Mouse (Mus musculus) testis, postnatal 14 days (tissue): ENCODE data around the gene Gm29644.
"Not testable (repeated sequence)": the region's sequence is repeated elsewhere in the genome, so short reads cannot be mapped to it uniquely, and the experiment has no call there.

Experiments used
- DNase-seq: peaks from one replicate; pipeline ENCODE4 v3.0.0; 2021; ENCODE audit warnings: low spot score

The Gm29644 gene

GRCm38 (mm10) chrY:70303187-70303586, at the start of gene Gm29644, which contains the start of gene Gm29423:
Gm29644 (minus strand) TSS chrY:70303343.
Gm29423 (minus strand) TSS chrY:70303287.
- not testable (repeated sequence) for DNase-seq

DNA sequence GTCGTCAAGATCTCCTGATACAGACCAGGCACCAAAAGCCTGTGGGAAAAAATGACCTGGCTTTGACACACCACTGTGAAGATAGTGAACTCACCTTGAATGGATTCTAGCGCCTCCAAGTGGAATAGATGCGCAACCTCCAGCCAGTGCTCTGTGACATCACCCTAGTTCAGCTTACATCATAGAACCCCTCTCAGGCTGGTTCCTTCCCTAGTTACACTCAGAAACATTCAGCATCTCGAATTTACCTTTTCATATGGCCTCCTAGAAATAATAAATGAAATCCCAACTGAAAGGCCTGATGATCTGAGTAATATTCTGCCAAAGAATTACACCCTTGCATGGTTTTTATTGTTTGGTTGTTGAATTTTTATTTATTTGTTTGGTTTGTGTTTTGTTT, 29.6 kb downstream of the Gm29644 start, which contains the start of gene Gm21118:
Gene Gm21118 (minus strand): TSS at position 101 of the 400 bp plus-strand sequence.
- DNase-seq, result not testable (repeated sequence)
